Mouse (Mus musculus) heart, embryonic 14.5 days (tissue): Measurements from ENCODE around the gene Zfp280d. TPM values are rescaled to one million over a fixed set of nuclear protein-coding genes. Genes with fewer than 3 reads are reported as not detected.

Experiments
- ATAC-seq: fragments of 200-750 bp; cut with Nextera tagmentation; 2 replicates; pipeline ENCODE4 v1.8.0; 2017; ENCODE audit warnings: low read depth, moderate TSS enrichment; ENCODE audit not compliant: insufficient number of reproducible peaks, insufficient read depth, low FRiP score
- H3K27ac ChIP-seq, 2 experiments: fragments of 200-500 bp in 1 of 2; fragments of 300-500 bp in 1 of 2; sonication (generic) in 1 of 2; replicated peaks in 1 of 2; 2 replicates each; pipeline ENCODE4 v1.5.1; 2012 to 2014; ENCODE audit warnings: low read depth in 2 of 2, low read length in 2 of 2, control low read depth in 1 of 2, mild to moderate bottlenecking in 1 of 2, mixed read lengths in 1 of 2; ENCODE audit not compliant: control insufficient read depth in 1 of 2, insufficient read depth in 1 of 2
- H3K27me3 ChIP-seq: fragments of 300-500 bp; sonication (generic); 2 replicates; pipeline ENCODE4 v1.6.1; 2014; ENCODE audit warnings: mild to moderate bottlenecking, low read length, control low read depth; ENCODE audit not compliant: control insufficient read depth, insufficient read depth
- H3K36me3 ChIP-seq: fragments of 300-500 bp; sonication (generic); 2 replicates; pipeline ENCODE4 v1.6.1; 2014; ENCODE audit warnings: mild to moderate bottlenecking, control low read depth, low read length, mixed read lengths; ENCODE audit not compliant: control insufficient read depth, insufficient read depth
- H3K4me1 ChIP-seq, 2 experiments: fragments of 200-500 bp in 1 of 2; fragments of 300-500 bp in 1 of 2; sonication (generic) in 1 of 2; 2 replicates each; pipeline ENCODE4 v1.6.1; 2012 to 2014; ENCODE audit warnings: low read length in 2 of 2, control low read depth in 1 of 2, mixed read lengths in 1 of 2; ENCODE audit not compliant: control insufficient read depth in 2 of 2, insufficient read depth in 2 of 2
- H3K4me2 ChIP-seq: fragments of 300-500 bp; sonication (generic); 2 replicates; pipeline ENCODE4 v1.6.1; 2014; ENCODE audit warnings: mild to moderate bottlenecking, low read length
- H3K4me3 ChIP-seq, 2 experiments: fragments of 200-500 bp in 1 of 2; fragments of 300-500 bp in 1 of 2; sonication (generic) in 1 of 2; 2 replicates each; pipeline ENCODE4 v1.5.1; 2012 to 2014; ENCODE audit warnings: low read length in 2 of 2, mild to moderate bottlenecking in 2 of 2, control low read depth in 1 of 2, low read depth in 1 of 2, moderate library complexity in 1 of 2; ENCODE audit not compliant: control insufficient read depth in 1 of 2, insufficient read depth in 1 of 2
- H3K9ac ChIP-seq: fragments of 300-500 bp; sonication (generic); 2 replicates; pipeline ENCODE4 v1.6.1; 2014; ENCODE audit warnings: mild to moderate bottlenecking, low read length
- H3K9me3 ChIP-seq: fragments of 300-500 bp; sonication (generic); 2 replicates; pipeline ENCODE4 v1.6.1; 2016; ENCODE audit warnings: low read length, control low read depth; ENCODE audit not compliant: control insufficient read depth
- WGBS: fragments of 180-500 bp; shearing (Covaris S2); extraction: QIAGEN DNeasy Blood & Tissue Kit; methylation state at CpG from one replicate; pipeline ENCODE4 v1.1.7; 2014; 5-methylcytosine and 5-hydroxymethylcytosine counted together
- polyA plus RNA-seq: library from polyadenylated mRNA; unstranded; fragments of >200 nt; fragmentation: Nextera tagmentation; extraction: Ambion mirVana; gene quantifications from 2 replicates; pipeline ENCODE4 v1.2.1, GENCODE M21; 2014

Zfp280d gene
- polyA plus RNA-seq, 1 experiment from 2014 or later: 29.2 TPM

GRCm38 (mm10) chr9:72289094-72289493, 14.4 kb downstream of the Zfp280d start:
- H3K27me3 ChIP-seq: no peaks in the 10 kb centered on the region
- no peaks in the 10 kb centered on the region for H3K9me3 ChIP-seq
- H3K27ac ChIP-seq: no peak overlapping the region
- H3K36me3 ChIP-seq: 0 out of 2 replicates have a peak, but pooled peaks cover 7% of the 10 kb centered on the region
- H3K4me2 ChIP-seq: no peak overlapping the region
- no peak for ATAC-seq
- H3K4me3 ChIP-seq: no peak overlapping the region
- H3K9ac ChIP-seq: no peak overlapping the region
- peaks cover 3 to 7% of the 10 kb centered on the region in 2 experiments; a peak in 1 of 4 replicates for H3K4me1 ChIP-seq
- 100% methylated on average over 1 of the region's 1 CpGs for WGBS

DNA sequence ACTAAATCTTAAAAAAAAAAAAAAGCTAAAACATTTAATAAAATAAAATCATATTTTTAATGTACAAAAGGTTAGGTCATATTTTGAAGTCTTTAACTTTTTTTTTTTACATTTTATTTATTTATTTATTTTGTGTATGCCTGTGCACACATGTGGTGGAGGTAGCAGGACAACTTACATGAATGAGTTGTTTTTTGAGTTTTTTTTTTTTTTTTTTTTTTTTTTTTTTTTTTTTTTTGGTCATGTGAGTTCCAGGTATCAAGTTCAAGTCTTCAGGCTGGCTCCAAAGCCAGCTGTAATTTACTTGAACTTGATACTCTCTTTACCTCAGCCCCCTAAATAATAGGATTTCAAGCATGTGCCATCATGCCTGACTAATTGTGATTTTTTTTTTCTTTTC, 19.4 kb downstream of the Zfp280d start:
- no peak overlapping the region for H3K4me2 ChIP-seq
- 0 out of 4 replicates have a peak, but pooled peaks cover 0 to 3% of the 10 kb centered on the region in 2 experiments for H3K4me1 ChIP-seq
- H3K27ac ChIP-seq: no peak overlapping the region
- H3K9ac ChIP-seq: no peak overlapping the region
- ATAC-seq: no peak
- peaks cover 9% of the 10 kb centered on the region; the same call in 1 of the 2 replicates for H3K36me3 ChIP-seq
- H3K9me3 ChIP-seq: no peaks in the 10 kb centered on the region
- no peaks in the 10 kb centered on the region for H3K27me3 ChIP-seq
- H3K4me3 ChIP-seq: no peak overlapping the region

DNA sequence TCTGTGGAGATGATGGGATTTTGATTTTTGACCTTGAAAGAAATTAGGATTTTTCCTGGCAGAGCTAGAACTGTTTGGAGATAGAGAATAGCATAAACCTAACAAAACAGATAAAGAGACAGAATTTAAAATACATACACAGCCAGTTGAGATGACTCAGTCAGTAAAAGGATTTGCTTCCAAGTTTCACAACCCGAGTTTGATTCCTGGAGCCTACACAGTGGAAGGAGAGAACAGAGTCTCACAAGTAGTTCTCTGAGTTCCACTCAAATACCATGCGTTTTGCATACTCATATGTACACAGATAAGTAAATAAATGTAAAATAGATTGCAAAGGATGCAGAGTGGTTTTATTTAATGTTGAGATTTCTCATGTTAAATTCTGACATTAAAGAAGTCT, 35.1 kb downstream of the Zfp280d start:
- no peak overlapping the region for H3K27ac ChIP-seq
- no peaks in the 10 kb centered on the region for H3K27me3 ChIP-seq
- no peak overlapping the region for H3K4me3 ChIP-seq
- no peak overlapping the region for H3K4me2 ChIP-seq
- no peaks in the 10 kb centered on the region for H3K4me1 ChIP-seq
- peaks cover 54% of the 10 kb centered on the region for H3K36me3 ChIP-seq
- WGBS: 95% methylated on average over 2 of the region's 2 CpGs
- H3K9me3 ChIP-seq: no peaks in the 10 kb centered on the region
- H3K9ac ChIP-seq: no peak overlapping the region
- ATAC-seq: no peak

- no peak overlapping the region for H3K4me2 ChIP-seq
- no peak overlapping the region for H3K27ac ChIP-seq
- no peak overlapping the region for H3K4me3 ChIP-seq
- H3K36me3 ChIP-seq: peaks cover 64% of the 10 kb centered on the region
- no peaks in the 10 kb centered on the region for H3K4me1 ChIP-seq
- 94% methylated on average over 2 of the region's 2 CpGs for WGBS
- no peak overlapping the region for H3K9ac ChIP-seq
- no peaks in the 10 kb centered on the region for H3K27me3 ChIP-seq
- no peaks in the 10 kb centered on the region for H3K9me3 ChIP-seq
- ATAC-seq: no peak
Observed at GRCm38 (mm10) chr9:72333221-72333620, 58.6 kb downstream of the Zfp280d start.

DNA sequence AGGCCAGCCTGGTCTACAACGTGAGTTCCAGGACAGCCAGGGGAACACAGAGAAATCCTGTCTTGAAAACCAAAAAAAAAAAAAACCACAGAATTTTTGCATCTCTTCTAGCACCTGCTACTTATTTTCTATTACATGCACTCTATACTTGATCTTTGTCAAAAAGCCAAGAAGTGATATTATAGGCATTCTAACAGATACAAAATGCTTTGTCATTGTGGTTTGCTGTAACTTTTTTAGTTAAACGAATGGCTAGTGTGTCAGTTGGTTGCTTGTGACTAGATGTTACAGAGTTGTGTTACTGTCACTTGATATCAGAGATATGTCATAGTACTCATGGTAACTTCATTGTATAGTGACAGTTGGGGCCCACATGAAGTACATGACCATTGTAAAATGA, 61.4 kb downstream of the Zfp280d start:
- Histone ChIP-seq H3K27me3 (no peaks in the 10 kb centered on the region), H3K9me3 (no peaks in the 10 kb centered on the region), H3K27ac (no peak overlapping the region), H3K4me2 (no peak overlapping the region), H3K9ac (no peak overlapping the region), H3K4me1 (no peaks in the 10 kb centered on the region), H3K4me3 (no peak overlapping the region), H3K36me3 (peaks cover 59% of the 10 kb centered on the region)
- 87% methylated on average over 2 of the region's 2 CpGs for WGBS
- no peak for ATAC-seq

GRCm38 (mm10) chr9:72339119-72339518, 64.5 kb downstream of the Zfp280d start:
- Histone ChIP-seq H3K4me1 (peaks cover 0 to 12% of the 10 kb centered on the region in 2 experiments; a peak in 1 of 4 replicates), H3K4me2 (no peak overlapping the region), H3K27ac (no peak overlapping the region), H3K27me3 (no peaks in the 10 kb centered on the region), H3K4me3 (no peak overlapping the region), H3K36me3 (peaks cover 43% of the 10 kb centered on the region), H3K9me3 (no peaks in the 10 kb centered on the region), H3K9ac (no peak overlapping the region)
- ATAC-seq: no peak
- WGBS: 70% methylated on average over 2 of the region's 2 CpGs

- H3K36me3 ChIP-seq: peaks cover 25% of the 10 kb centered on the region
- H3K9ac ChIP-seq: no peak overlapping the region; the same call in 1 of the 2 replicates
- no peaks in the 10 kb centered on the region for H3K27me3 ChIP-seq
- H3K27ac ChIP-seq: peak overlapping the region in 1 of 2 experiments; percentile 67; a peak in 2 of 4 replicates
- 0 out of 2 replicates have a peak, but pooled peaks have one; percentile 43 for ATAC-seq
- H3K4me2 ChIP-seq: peak overlapping the region; percentile 29
- no peak overlapping the region for H3K4me3 ChIP-seq
- no peaks in the 10 kb centered on the region for H3K9me3 ChIP-seq
- H3K4me1 ChIP-seq: peaks cover 0 to 17% of the 10 kb centered on the region in 2 experiments; a peak in 2 of 4 replicates
Observed at GRCm38 (mm10) chr9:72343844-72344243, 69.2 kb downstream of the Zfp280d start.

DNA sequence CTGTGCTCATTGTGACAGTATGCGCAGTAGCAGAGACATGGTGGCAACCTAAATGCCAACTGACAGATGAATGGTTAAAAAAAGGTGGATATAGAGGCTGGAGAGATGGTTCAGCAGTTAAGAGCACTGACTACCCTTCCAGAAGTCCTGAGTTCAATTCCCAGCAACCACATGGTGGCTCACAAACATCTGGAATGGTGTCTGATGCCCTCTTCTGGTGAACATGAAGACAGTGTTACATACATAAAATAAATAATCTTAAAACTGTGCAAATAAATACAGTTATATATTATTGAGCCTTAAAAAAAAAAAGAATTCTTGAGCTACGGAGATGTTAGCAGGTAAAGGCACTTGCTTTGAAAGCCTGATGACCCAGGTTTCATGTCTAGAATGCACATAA, 97.7 kb downstream of the Zfp280d start:
- ATAC-seq: no peak
- H3K27me3 ChIP-seq: no peaks in the 10 kb centered on the region
- no peaks in the 10 kb centered on the region for H3K4me1 ChIP-seq
- H3K4me3 ChIP-seq: no peak overlapping the region
- H3K27ac ChIP-seq: no peak overlapping the region
- 82% methylated on average over 2 of the region's 2 CpGs for WGBS
- no peaks in the 10 kb centered on the region for H3K36me3 ChIP-seq
- no peak overlapping the region for H3K4me2 ChIP-seq
- H3K9ac ChIP-seq: no peak overlapping the region
- peaks cover 5% of the 10 kb centered on the region; the same call in 1 of the 2 replicates for H3K9me3 ChIP-seq
